Mouse (Mus musculus) heart, adult 10 weeks (tissue): ENCODE results near the gene Vmn1r36. TPM values are rescaled to one million over a fixed set of nuclear protein-coding genes. Genes with fewer than 3 reads are reported as not detected.

Experiments
- polyA plus RNA-seq: library from polyadenylated mRNA; stranded (reverse); fragments of 350-450 nt; fragmentation: Illumina TruSeq; extraction: RNeasy Lipid Tissue Mini Kit (QIAGEN cat#74804); gene quantifications from one replicate; pipeline ENCODE4 v1.2.3, GENCODE M21; 2014; ENCODE audit warnings: low read depth, low replicate concordance

The Vmn1r36 gene
- polyA plus RNA-seq, result not detected

DNA sequence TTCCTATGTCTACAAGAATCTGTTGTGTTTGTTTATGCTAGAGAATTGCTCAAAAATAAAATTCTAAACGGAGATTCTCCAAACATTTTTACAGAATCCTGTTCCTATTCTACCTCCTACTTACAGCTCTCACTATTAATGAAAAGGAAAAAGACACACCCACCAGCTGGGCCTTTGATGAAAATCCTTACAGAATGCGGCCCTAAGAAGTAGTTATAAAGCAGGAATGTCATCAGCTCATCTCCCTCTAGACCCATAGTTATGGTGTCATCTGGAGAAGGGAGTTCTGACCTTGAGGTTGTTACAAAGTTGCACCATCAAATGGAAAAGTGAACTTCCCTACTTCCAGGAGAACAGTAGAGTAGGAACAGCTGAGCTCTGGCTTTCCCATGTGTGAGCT lies at the start of gene Vmn1r36:
TSS of gene Vmn1r36 (minus strand) at position 101 of the 400 bp plus-strand sequence.

DNA sequence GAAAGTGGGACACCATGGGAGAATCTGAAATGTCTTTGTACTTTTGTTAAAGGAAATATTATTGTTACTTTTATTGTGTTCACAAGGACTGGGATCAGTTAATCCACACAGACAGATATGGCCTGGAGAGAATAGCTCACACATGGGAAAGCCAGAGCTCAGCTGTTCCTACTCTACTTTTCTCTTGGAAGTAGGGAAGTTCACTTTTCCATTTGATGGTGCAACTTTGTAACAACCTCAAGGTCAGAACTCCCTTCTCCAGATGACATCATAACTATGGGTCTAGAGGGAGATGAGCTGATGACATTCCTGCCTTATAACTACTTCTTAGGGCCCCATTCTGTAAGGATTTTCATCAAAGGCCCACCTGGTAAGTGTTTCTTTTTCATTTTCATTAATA lies 10.1 kb upstream of the Vmn1r36 start, which contains the start of gene Vmn1r37:
TSS of gene Vmn1r37 (plus strand) at position 301 of the 400 bp plus-strand sequence.

DNA sequence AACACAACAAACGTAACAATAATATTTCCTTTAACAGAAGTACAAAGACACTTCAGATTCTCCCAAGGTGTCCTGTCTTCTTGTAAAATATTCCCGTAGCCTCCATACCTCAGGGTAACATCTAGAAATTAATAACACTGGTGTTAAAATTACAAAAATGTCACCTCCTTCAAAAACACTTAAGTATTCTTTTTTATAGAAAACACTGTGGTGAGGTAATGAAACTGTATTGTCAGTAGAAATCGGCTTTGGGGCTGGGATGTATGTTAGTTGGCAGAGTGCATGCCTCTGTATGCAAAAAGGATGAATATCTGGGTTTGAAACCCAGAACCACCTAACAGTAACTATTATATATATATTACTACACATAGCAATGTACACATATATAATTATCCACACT lies 33.2 kb downstream of the Vmn1r36 start, which contains the start of gene Vmn1r35:
TSS of gene Vmn1r35 (minus strand) at position 101 of the 400 bp plus-strand sequence.

Other genes starting within 250 kb of the Vmn1r36 start
- 5.3 TPM for gene Mad2l1, start 183.8 kb downstream of the Vmn1r36 start, polyA plus RNA-seq
- not detected for gene Vmn1r32, start 159.1 kb downstream of the Vmn1r36 start, polyA plus RNA-seq
- not detected for gene Vmn1r33, start 100.9 kb downstream of the Vmn1r36 start, polyA plus RNA-seq
- not detected for gene Vmn1r34, start 75.3 kb downstream of the Vmn1r36 start, polyA plus RNA-seq
- gene Vmn1r35, start 33.3 kb downstream of the Vmn1r36 start, polyA plus RNA-seq, result not detected
- not detected for gene Vmn1r37, start 10.2 kb upstream of the Vmn1r36 start, polyA plus RNA-seq
- not detected for gene Vmn1r38, start 63.5 kb upstream of the Vmn1r36 start, polyA plus RNA-seq
- not detected for gene Vmn1r39, start 91.4 kb upstream of the Vmn1r36 start, polyA plus RNA-seq
- gene Gng12, start 177.2 kb upstream of the Vmn1r36 start, polyA plus RNA-seq, result 27.9 TPM